Mouse (Mus musculus) spleen, adult 2 months (tissue): Measurements from ENCODE around the gene Zdhhc5.

ENCODE experiments used
- CTCF ChIP-seq: fragments of 200-500 bp; IDR thresholded peaks from 2 replicates; pipeline ENCODE4 v1.5.1; 2011; ENCODE audit warnings: mild to moderate bottlenecking, inconsistent platforms; ENCODE audit not compliant: insufficient read depth, insufficient read length, insufficient replicate concordance; ENCODE audit errors: extremely low read depth
- POLR2A ChIP-seq: fragments of 200-500 bp; IDR thresholded peaks from 2 replicates; pipeline ENCODE4 v1.6.1; 2011; ENCODE audit warnings: low read depth, low read length, inconsistent platforms

DNA sequence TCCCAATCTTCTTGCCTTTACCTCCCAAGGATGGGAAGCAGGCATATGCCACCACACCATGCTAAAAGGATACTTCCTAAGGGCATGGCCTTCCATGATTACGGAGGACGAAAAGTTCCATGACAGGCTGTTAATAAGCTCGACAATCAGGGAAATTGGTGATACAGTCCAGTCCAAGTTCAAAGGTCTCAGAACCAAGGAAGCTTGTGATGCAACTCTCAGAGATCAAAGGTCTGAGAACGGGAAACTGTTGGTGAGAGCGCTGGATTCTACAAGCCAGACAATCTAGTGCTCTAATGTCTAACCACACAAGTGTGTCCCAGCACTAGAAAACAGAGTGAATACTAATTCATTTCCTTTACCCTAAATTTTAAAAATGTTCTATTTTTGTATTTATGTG is 41.3 kb upstream of the Zdhhc5 start:
- no peak for TF ChIP-seq CTCF
- no peak for TF ChIP-seq POLR2A
